Mouse (Mus musculus) liver, postnatal 0 days (tissue): ENCODE results near the gene Peli3. TPM values are rescaled to one million over a fixed set of nuclear protein-coding genes. Genes with fewer than 3 reads are reported as not detected.

Source experiments
- ATAC-seq: fragments of 200-750 bp; cut with Nextera tagmentation; 2 replicates; pipeline ENCODE4 v1.8.0; 2017; ENCODE audit warnings: mild to moderate bottlenecking, moderate library complexity
- DNase-seq: peaks from one replicate; pipeline ENCODE4 v3.0.0-alpha.2; 2016
- H3K27ac ChIP-seq: fragments of 300-500 bp; sonication (generic); 2 replicates; pipeline ENCODE4 v1.5.1; 2014; ENCODE audit warnings: antibody characterized with exemption, moderate library complexity, mild to moderate bottlenecking, low read depth
- H3K27me3 ChIP-seq: fragments of 300-500 bp; sonication (generic); 2 replicates; pipeline ENCODE4 v1.6.1; 2014; ENCODE audit warnings: low read length, control low read depth, mixed read lengths; ENCODE audit not compliant: insufficient read depth
- H3K36me3 ChIP-seq: fragments of 300-500 bp; sonication (generic); replicated peaks from 2 replicates; pipeline ENCODE4 v1.6.1; 2014; ENCODE audit warnings: mild to moderate bottlenecking, control low read depth, low read length, moderate library complexity, mixed read lengths; ENCODE audit not compliant: insufficient read depth
- H3K4me1 ChIP-seq: fragments of 300-500 bp; sonication (generic); 2 replicates; pipeline ENCODE4 v1.6.1; 2014; ENCODE audit warnings: antibody characterized with exemption, mild to moderate bottlenecking, control low read depth; ENCODE audit not compliant: insufficient read depth
- H3K4me2 ChIP-seq: fragments of 300-500 bp; sonication (generic); 2 replicates; pipeline ENCODE4 v1.6.1; 2014; ENCODE audit warnings: low read depth, mild to moderate bottlenecking, low read length, moderate library complexity, mixed read lengths
- H3K4me3 ChIP-seq: fragments of 300-500 bp; sonication (generic); 2 replicates; pipeline ENCODE4 v1.5.1; 2014; ENCODE audit warnings: low read depth, low read length
- H3K9ac ChIP-seq: fragments of 300-500 bp; sonication (generic); replicated peaks from 2 replicates; pipeline ENCODE4 v1.6.1; 2014; ENCODE audit warnings: mild to moderate bottlenecking, moderate library complexity
- H3K9me3 ChIP-seq: fragments of 300-500 bp; sonication (generic); 2 replicates; pipeline ENCODE4 v1.6.1; 2016; ENCODE audit warnings: mild to moderate bottlenecking, control low read depth, low read length, mixed read lengths
- CTCF ChIP-seq: sonication (generic); IDR thresholded peaks from 2 replicates; pipeline ENCODE4 v1.5.1; 2016; ENCODE audit warnings: antibody characterized with exemption, low read depth
- EP300 ChIP-seq: IDR thresholded peaks from 2 replicates; pipeline ENCODE4 v1.6.1; 2016; ENCODE audit warnings: antibody characterized with exemption, low read depth, mild to moderate bottlenecking
- WGBS: fragments of 180-500 bp; shearing (Covaris S2); extraction: QIAGEN DNeasy Blood & Tissue Kit; methylation state at CpG from one replicate; pipeline ENCODE4 v1.1.7; 2014; ENCODE audit not compliant: insufficient replicate concordance; 5-methylcytosine and 5-hydroxymethylcytosine counted together
- polyA plus RNA-seq: library from polyadenylated mRNA; unstranded; fragments of >200 nt; fragmentation: Nextera tagmentation; extraction: Ambion mirVana; gene quantifications from 2 replicates; pipeline ENCODE4 v1.2.1, GENCODE M21; 2015

Gene Peli3
- polyA plus RNA-seq, 1 experiment from 2014 or later = 0.28 TPM

- Histone ChIP-seq H3K4me3 (no peak overlapping the region), H3K27ac (no peak overlapping the region), H3K9ac (no peak overlapping the region), H3K27me3 (no peaks in the 10 kb centered on the region), H3K4me2 (no peak overlapping the region), H3K4me1 (no peaks in the 10 kb centered on the region), H3K9me3 (no peaks in the 10 kb centered on the region), H3K36me3 (no peaks in the 10 kb centered on the region)
- ATAC-seq (no peak), DNase-seq (no peak)
- 73% methylated on average over 9 of the region's 9 CpGs for WGBS
- no peak for TF ChIP-seq CTCF
- TF ChIP-seq EP300 = no peak
Measured at GRCm38 (mm10) chr19:4898972-4899371, 44.0 kb downstream of the Peli3 start.

- H3K27me3 ChIP-seq = no peaks in the 10 kb centered on the region
- ATAC-seq = no peak
- no peak overlapping the region for H3K9ac ChIP-seq
- H3K9me3 ChIP-seq = no peaks in the 10 kb centered on the region
- no peak overlapping the region for H3K27ac ChIP-seq
- H3K4me2 ChIP-seq = no peak overlapping the region
- no peak for DNase-seq
- peaks cover 2% of the 10 kb centered on the region; the same call in 1 of the 2 replicates for H3K4me1 ChIP-seq
- no peak overlapping the region for H3K4me3 ChIP-seq
- WGBS = 70% methylated on average over 21 of the region's 21 CpGs
- TF ChIP-seq EP300 = no peak
- no peak for TF ChIP-seq CTCF
- H3K36me3 ChIP-seq = no peaks in the 10 kb centered on the region
Measured at GRCm38 (mm10) chr19:4896780-4897520, 46.0 kb downstream of the Peli3 start.

GRCm38 (mm10) chr19:4891798-4892197, 51.1 kb downstream of the Peli3 start:
- no peak overlapping the region for H3K4me2 ChIP-seq

GRCm38 (mm10) chr19:4889791-4890190, 53.1 kb downstream of the Peli3 start:
- no peak for TF ChIP-seq CTCF
- no peak for TF ChIP-seq EP300
- H3K4me2 ChIP-seq = no peak overlapping the region
- ATAC-seq (no peak), DNase-seq (no peak)
- H3K27me3 ChIP-seq = no peaks in the 10 kb centered on the region
- 84% methylated on average over 10 of the region's 10 CpGs for whole genome bisulfite sequencing
- H3K36me3 ChIP-seq = no peaks in the 10 kb centered on the region
- H3K4me3 ChIP-seq = no peak overlapping the region
- H3K4me1 ChIP-seq = peaks cover 9% of the 10 kb centered on the region
- H3K9me3 ChIP-seq = no peaks in the 10 kb centered on the region
- no peak overlapping the region for H3K27ac ChIP-seq
- H3K9ac ChIP-seq = no peak overlapping the region

More at GRCm38 (mm10) chr19:4891798-4892197, 51.1 kb downstream of the Peli3 start:
- H3K9me3 ChIP-seq = no peaks in the 10 kb centered on the region
- peak; percentile 40 for DNase-seq
- H3K36me3 ChIP-seq = no peaks in the 10 kb centered on the region
- H3K27ac ChIP-seq = no peak overlapping the region
- no peak overlapping the region for H3K4me3 ChIP-seq
- WGBS = 39% methylated on average over 3 of the region's 3 CpGs
- H3K4me1 ChIP-seq = peaks cover 9% of the 10 kb centered on the region
- H3K27me3 ChIP-seq = no peaks in the 10 kb centered on the region
- H3K9ac ChIP-seq = no peak overlapping the region
- TF ChIP-seq EP300 (peak; percentile 63), CTCF (no peak)
- peak; percentile 82 for ATAC-seq

- Histone ChIP-seq H3K9me3 (no peaks in the 10 kb centered on the region), H3K4me1 (peaks cover 11% of the 10 kb centered on the region), H3K36me3 (peaks cover 10% of the 10 kb centered on the region), H3K9ac (no peak overlapping the region), H3K4me2 (peak overlapping the region; percentile 5; the same call in 1 of the 2 replicates), H3K27me3 (no peaks in the 10 kb centered on the region), H3K4me3 (no peak overlapping the region), H3K27ac (no peak overlapping the region)
- TF ChIP-seq CTCF (0 out of 2 replicates have a peak, but pooled peaks have one; percentile 4), EP300 (no peak)
- ATAC-seq (peak; percentile 92), DNase-seq (peak; percentile 37)
- 71% methylated on average over 4 of the region's 4 CpGs for WGBS
Measured at GRCm38 (mm10) chr19:4883961-4884360, 59.0 kb downstream of the Peli3 start.

Other genes with a start within 250 kb of the Peli3 start
- gene Gm960, start 244.5 kb downstream of the Peli3 start, polyA plus RNA-seq = 0.21 and 0.33 TPM in 2 replicates
- 0.59 and 0.72 TPM in 2 replicates for gene Sptbn2, start 232.0 kb downstream of the Peli3 start, polyA plus RNA-seq
- 14.1 TPM in 2 replicates for gene Rbm4b, start 186.6 kb downstream of the Peli3 start, polyA plus RNA-seq
- gene Rbm4, start 149.2 kb downstream of the Peli3 start, polyA plus RNA-seq = 15.2 and 17.3 TPM in 2 replicates
- gene Gm21992, start 131.5 kb downstream of the Peli3 start, polyA plus RNA-seq = 8.2 and 13.1 TPM in 2 replicates
- gene Rbm14, start 131.5 kb downstream of the Peli3 start, polyA plus RNA-seq = 14.6 and 16.4 TPM in 2 replicates
- 144 and 154 TPM in 2 replicates for gene Ccs, start 103.8 kb downstream of the Peli3 start, polyA plus RNA-seq
- not detected in 2 replicates for gene Ccdc87, start 103.8 kb downstream of the Peli3 start, polyA plus RNA-seq
- gene Ctsf, start 88.0 kb downstream of the Peli3 start, polyA plus RNA-seq = 49.4 and 54.4 TPM in 2 replicates
- 0.20 and 5.1 TPM in 2 replicates for gene Actn3, start 65.2 kb downstream of the Peli3 start, polyA plus RNA-seq
- gene Zdhhc24, start 64.5 kb downstream of the Peli3 start, polyA plus RNA-seq = 4.3 and 5.4 TPM in 2 replicates
- 0.46 and 0.66 TPM in 2 replicates for gene Bbs1, start 36.5 kb downstream of the Peli3 start, polyA plus RNA-seq
- gene Dpp3, start 14.8 kb downstream of the Peli3 start, polyA plus RNA-seq = 28.9 and 30.6 TPM in 2 replicates
- gene Mrpl11, start 19.0 kb upstream of the Peli3 start, polyA plus RNA-seq = 45.4 and 48.9 TPM in 2 replicates
- gene Npas4, start 47.2 kb upstream of the Peli3 start, polyA plus RNA-seq = not detected in 2 replicates
- 0.87 and 1.0 TPM in 2 replicates for gene Slc29a2, start 80.7 kb upstream of the Peli3 start, polyA plus RNA-seq
- 11.7 and 12.4 TPM in 2 replicates for gene B4gat1, start 95.7 kb upstream of the Peli3 start, polyA plus RNA-seq
- gene AC124502.3, start 95.8 kb upstream of the Peli3 start, polyA plus RNA-seq = 0.19 and 0.31 TPM in 2 replicates
- gene Brms1, start 98.2 kb upstream of the Peli3 start, polyA plus RNA-seq = 20.7 and 22.6 TPM in 2 replicates
- 0.21 and 0.36 TPM in 2 replicates for gene Rin1, start 107.4 kb upstream of the Peli3 start, polyA plus RNA-seq
- gene Cd248, start 125.0 kb upstream of the Peli3 start, polyA plus RNA-seq = 2.0 and 2.4 TPM in 2 replicates
- 0.79 and 0.96 TPM in 2 replicates for gene Tmem151a, start 142.4 kb upstream of the Peli3 start, polyA plus RNA-seq
- gene Yif1a, start 145.4 kb upstream of the Peli3 start, polyA plus RNA-seq = 84.0 and 87.5 TPM in 2 replicates
- 0.15 and 0.18 TPM in 2 replicates for gene Cnih2, start 155.4 kb upstream of the Peli3 start, polyA plus RNA-seq
- 86.0 and 90.6 TPM in 2 replicates for gene Rab1b, start 163.9 kb upstream of the Peli3 start, polyA plus RNA-seq
- gene Klc2, start 175.4 kb upstream of the Peli3 start, polyA plus RNA-seq = 1.3 and 1.5 TPM in 2 replicates